Mouse (Mus musculus) embryonic facial prominence, embryonic 12.5 days (tissue): ENCODE results near the gene Tmem189. TPM values are rescaled to one million over a fixed set of nuclear protein-coding genes. Genes with fewer than 3 reads are reported as not detected.
A peak's percentile ranks its signal among the peaks of the same experiment; 100 is the strongest.

ENCODE experiments used
- ATAC-seq: fragments of 200-750 bp; cut with Nextera tagmentation; 2 replicates; pipeline ENCODE4 v1.8.0; 2017; ENCODE audit not compliant: insufficient number of reproducible peaks, insufficient read depth, low FRiP score, low TSS enrichment
- H3K27ac ChIP-seq: fragments of 300-500 bp; sonication (generic); 2 replicates; pipeline ENCODE4 v1.5.1; 2016; ENCODE audit warnings: mild to moderate bottlenecking
- H3K27me3 ChIP-seq: fragments of 300-500 bp; sonication (generic); 2 replicates; pipeline ENCODE4 v1.6.1; 2016; ENCODE audit warnings: mild to moderate bottlenecking, moderate library complexity
- H3K36me3 ChIP-seq: fragments of 300-500 bp; sonication (generic); 2 replicates; pipeline ENCODE4 v1.6.1; 2016; ENCODE audit warnings: mild to moderate bottlenecking
- H3K4me1 ChIP-seq: fragments of 300-500 bp; sonication (generic); 2 replicates; pipeline ENCODE4 v1.6.1; 2016
- H3K4me2 ChIP-seq: fragments of 300-500 bp; sonication (generic); replicated peaks from 2 replicates; pipeline ENCODE4 v1.6.1; 2016; ENCODE audit warnings: mild to moderate bottlenecking, moderate library complexity
- H3K4me3 ChIP-seq: fragments of 300-500 bp; sonication (generic); 2 replicates; pipeline ENCODE4 v1.5.1; 2016; ENCODE audit warnings: mild to moderate bottlenecking
- H3K9ac ChIP-seq: fragments of 300-500 bp; sonication (generic); 2 replicates; pipeline ENCODE4 v1.6.1; 2016; ENCODE audit warnings: mild to moderate bottlenecking, moderate library complexity
- H3K9me3 ChIP-seq: fragments of 300-500 bp; sonication (generic); 2 replicates; pipeline ENCODE4 v1.6.1; 2016; ENCODE audit warnings: mild to moderate bottlenecking, moderate library complexity
- WGBS: fragments of 180-500 bp; shearing (Covaris S2); methylation state at CpG from one replicate; pipeline ENCODE4 v1.1.7; 2016; 5-methylcytosine and 5-hydroxymethylcytosine counted together
- polyA plus RNA-seq: library from polyadenylated mRNA; unstranded; fragments of >200 nt; fragmentation: Nextera tagmentation; extraction: Ambion mirVana; gene quantifications from 2 replicates; pipeline ENCODE4 v1.2.1, GENCODE M21; 2016

Tmem189 gene
- polyA plus RNA-seq, 1 experiment from 2014 or later = 45.0 TPM

DNA sequence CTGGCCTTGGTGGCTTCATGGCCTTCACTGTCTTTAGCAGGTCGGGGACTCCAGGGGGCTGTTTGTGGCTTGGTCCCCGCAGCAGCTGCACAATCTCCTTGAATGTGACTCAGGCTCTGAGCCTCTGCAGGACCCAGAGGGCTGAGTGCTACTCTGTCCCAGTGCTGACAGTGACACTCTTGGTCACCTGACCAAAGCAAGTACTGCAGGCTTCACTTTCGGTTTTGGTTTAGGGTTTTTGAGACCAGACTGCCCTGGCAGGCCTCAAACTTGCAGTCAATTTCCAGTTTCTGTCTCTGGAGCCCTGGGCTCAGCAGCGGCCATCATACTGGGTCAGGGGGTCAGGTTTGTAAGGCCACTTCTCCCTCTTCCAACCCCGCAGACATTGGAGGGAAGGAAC lies 8.3 kb upstream of the Tmem189 start:
- Histone ChIP-seq H3K9me3 (no peaks in the 10 kb centered on the region), H3K4me1 (no peaks in the 10 kb centered on the region), H3K36me3 (no peaks in the 10 kb centered on the region), H3K27ac (no peak overlapping the region), H3K4me3 (no peak overlapping the region), H3K27me3 (no peaks in the 10 kb centered on the region), H3K9ac (no peak overlapping the region), H3K4me2 (no peak overlapping the region)
- no peak for ATAC-seq
- WGBS = 62% methylated on average over 5 of the region's 5 CpGs

DNA sequence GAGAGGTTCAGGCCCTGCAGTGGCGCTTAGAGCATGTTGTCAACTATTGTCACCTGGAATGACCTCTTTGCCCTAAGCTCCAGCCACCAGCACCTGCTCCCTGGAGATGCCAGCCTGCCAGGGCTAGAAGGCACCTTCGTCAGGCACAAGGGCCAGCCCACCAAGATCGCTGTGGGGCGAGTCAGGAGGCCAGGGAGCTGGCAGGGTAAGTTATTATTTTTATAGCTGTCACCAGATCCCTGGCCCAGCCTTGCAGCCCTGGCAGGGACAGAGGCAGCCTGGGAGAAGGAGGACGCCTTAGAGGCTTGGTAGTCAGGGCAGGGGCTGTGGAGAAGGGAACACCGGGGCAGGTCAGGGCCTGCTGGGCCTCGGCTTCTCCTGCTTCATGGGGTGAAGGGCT lies 6.5 kb upstream of the Tmem189 start:
- Histone ChIP-seq H3K27ac (no peak overlapping the region), H3K4me2 (no peak overlapping the region), H3K27me3 (peaks cover 10% of the 10 kb centered on the region), H3K4me1 (no peaks in the 10 kb centered on the region), H3K9ac (no peak overlapping the region), H3K4me3 (no peak overlapping the region), H3K36me3 (no peaks in the 10 kb centered on the region), H3K9me3 (no peaks in the 10 kb centered on the region)
- no peak for ATAC-seq
- 77% methylated on average over 7 of the region's 7 CpGs for WGBS

DNA sequence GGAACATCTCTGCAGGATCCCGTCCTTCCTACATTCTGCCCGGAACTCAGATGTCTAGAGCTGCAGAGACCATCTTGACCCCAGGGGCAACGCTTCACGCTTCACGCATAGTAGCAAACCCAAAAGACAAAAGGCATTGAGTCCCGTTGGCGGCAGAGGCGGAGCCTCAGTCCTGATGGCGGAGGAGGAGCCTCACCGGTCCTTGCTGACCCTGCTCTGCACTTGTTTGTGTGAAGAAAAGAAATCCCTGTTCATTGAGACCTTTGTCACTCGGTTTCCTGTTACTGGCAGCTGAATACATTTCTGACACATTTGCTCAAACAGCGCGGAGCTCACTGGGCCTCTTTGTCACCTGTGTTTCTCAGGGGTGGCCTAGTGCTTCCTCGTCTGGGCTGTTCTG lies 5.9 kb upstream of the Tmem189 start:
- WGBS = 76% methylated on average over 14 of the region's 14 CpGs
- Histone ChIP-seq H3K4me2 (no peak overlapping the region), H3K36me3 (no peaks in the 10 kb centered on the region), H3K4me1 (no peaks in the 10 kb centered on the region), H3K9ac (no peak overlapping the region), H3K4me3 (no peak overlapping the region), H3K27ac (no peak overlapping the region), H3K9me3 (no peaks in the 10 kb centered on the region), H3K27me3 (peaks cover 16% of the 10 kb centered on the region)
- ATAC-seq = no peak

DNA sequence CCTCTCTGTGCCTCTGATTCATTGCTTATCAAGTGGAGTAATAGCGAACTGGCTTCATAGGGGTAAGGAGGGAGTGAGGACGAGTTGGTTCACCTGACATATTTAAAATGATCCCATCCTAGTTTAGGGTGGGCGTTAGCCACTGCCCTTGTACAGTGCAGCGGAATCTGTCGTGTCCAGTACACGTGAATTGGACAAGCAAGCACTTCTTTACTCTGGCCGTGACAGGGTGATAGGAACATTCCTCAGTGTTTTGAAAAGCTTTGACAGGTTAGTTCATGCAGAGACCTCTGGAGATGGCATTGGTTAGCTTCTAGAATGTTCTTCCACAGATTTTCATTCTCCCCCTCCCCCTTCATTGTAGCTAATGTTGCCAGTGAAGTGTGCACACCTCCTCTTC lies 5.3 kb upstream of the Tmem189 start:
- Histone ChIP-seq H3K27ac (no peak overlapping the region), H3K4me1 (0 out of 2 replicates have a peak, but pooled peaks cover under 1% of the 10 kb centered on the region), H3K27me3 (peaks cover 19% of the 10 kb centered on the region), H3K4me3 (no peak overlapping the region), H3K9ac (no peak overlapping the region), H3K9me3 (no peaks in the 10 kb centered on the region), H3K36me3 (no peaks in the 10 kb centered on the region), H3K4me2 (no peak overlapping the region)
- WGBS = 94% methylated on average over 7 of the region's 7 CpGs
- no peak for ATAC-seq

DNA sequence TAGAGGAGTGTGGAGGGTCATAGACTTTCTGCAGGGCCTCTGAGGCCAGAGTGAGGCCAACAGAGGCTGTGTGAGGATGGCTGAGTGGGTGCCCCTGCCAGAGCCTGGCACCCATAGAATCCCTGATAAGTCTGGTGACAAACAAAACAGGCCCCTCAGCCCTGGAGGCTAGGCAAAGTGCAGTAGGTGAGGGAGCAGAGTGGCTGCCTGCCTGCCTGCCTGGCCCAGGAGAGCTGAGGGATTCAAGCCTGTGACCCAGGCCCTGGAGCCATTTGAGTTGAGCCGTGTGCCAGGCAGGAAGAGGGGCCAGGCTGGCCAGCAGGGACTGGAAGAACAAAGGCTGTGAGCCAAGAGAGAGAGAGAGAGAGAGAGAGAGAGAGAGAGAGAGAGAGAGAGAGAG lies 4.6 kb upstream of the Tmem189 start:
- Histone ChIP-seq H3K9me3 (no peaks in the 10 kb centered on the region), H3K36me3 (no peaks in the 10 kb centered on the region), H3K9ac (no peak overlapping the region), H3K27me3 (peaks cover 26% of the 10 kb centered on the region), H3K4me2 (no peak overlapping the region), H3K4me3 (no peak overlapping the region), H3K4me1 (0 out of 2 replicates have a peak, but pooled peaks cover 7% of the 10 kb centered on the region), H3K27ac (no peak overlapping the region)
- ATAC-seq = no peak
- WGBS = 38% methylated on average over 1 of the region's 1 CpGs

DNA sequence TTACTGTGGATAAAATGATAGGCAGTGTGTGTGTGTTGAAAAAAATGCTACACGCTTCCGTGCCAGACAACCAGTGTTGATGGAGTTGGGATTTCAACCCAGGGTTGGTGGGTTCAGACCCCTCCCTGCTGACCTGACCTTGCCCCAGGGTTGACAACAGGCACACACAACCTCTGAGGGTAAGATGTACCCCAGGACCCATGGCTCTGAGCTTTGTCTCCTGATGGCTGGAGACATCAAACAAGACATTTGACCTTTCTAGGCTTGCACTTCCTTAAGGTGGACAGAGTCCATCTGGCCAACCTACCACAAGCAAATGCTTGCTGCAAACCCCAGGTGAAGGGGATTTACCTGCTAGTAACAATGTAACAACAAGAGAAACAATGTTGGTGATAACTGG lies 3.9 kb upstream of the Tmem189 start:
- Histone ChIP-seq H3K27me3 (peaks cover 33% of the 10 kb centered on the region), H3K9ac (no peak overlapping the region), H3K36me3 (no peaks in the 10 kb centered on the region), H3K27ac (no peak overlapping the region), H3K4me2 (no peak overlapping the region), H3K4me1 (0 out of 2 replicates have a peak, but pooled peaks cover 7% of the 10 kb centered on the region), H3K4me3 (no peak overlapping the region), H3K9me3 (no peaks in the 10 kb centered on the region)
- WGBS = 90% methylated on average over 2 of the region's 2 CpGs
- no peak for ATAC-seq

DNA sequence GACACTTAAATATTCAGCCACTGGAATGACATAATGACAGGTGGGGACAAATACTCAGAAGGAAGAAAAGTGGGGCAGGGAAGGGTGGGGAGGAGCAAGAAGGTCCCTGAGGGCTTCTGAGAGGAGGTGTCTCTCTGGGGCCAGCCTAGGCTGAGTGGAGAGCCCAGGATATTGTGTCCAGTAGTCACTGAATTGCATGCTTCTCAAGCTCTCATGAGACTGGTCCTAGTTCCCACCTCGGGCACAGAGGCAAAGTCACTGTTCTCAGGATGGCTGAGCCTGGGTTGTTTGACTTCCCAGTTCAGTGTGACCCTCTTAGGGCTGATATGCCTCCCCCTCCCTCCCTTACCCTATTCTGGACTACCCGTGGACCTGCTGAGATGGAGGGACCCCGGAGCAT lies 3.2 kb upstream of the Tmem189 start:
- Histone ChIP-seq H3K27ac (no peak overlapping the region), H3K4me2 (no peak overlapping the region), H3K4me1 (0 out of 2 replicates have a peak, but pooled peaks cover 12% of the 10 kb centered on the region), H3K9me3 (no peaks in the 10 kb centered on the region), H3K27me3 (peaks cover 38% of the 10 kb centered on the region), H3K4me3 (no peak overlapping the region), H3K36me3 (no peaks in the 10 kb centered on the region), H3K9ac (no peak overlapping the region)
- ATAC-seq = no peak
- 67% methylated on average over 3 of the region's 3 CpGs for WGBS

DNA sequence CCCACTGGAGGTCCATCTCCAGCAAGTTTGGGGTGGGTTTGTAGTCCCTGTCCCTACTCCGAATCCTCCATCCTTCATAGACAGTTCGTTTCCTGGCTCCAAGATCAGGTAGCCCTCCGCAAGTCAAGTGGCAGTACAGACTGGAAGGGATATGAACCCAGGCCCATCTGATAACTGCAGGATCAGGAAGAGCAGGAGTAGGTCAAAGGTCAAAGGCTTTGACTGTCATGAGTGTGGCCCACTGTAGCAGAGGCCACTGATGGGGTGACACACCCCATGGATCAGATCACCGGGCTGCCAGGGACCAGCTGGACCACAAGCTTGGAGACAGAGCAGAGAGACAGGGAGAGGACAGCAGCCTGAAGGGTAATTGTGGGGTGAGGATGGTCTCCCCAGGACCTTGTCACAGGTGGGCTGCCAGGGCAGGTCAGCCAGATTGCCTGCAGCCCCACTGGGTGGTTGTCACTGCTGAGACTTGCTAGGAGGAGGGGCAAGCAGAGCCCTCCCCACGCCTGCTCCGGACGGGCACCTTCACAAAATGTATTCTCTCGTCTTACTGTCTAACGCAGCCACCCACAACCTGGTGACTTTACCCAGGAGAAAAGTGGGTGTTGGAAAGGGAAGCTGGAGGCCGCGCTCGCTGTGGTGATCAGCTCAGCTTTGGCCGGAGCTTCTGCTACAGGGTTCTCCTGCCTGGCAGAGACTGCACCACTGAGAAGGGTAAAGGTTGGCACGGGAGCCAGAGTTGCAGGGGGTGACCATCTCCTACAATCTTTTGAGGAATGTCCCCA lies 2.4 kb upstream of the Tmem189 start:
- Histone ChIP-seq H3K36me3 (no peaks in the 10 kb centered on the region), H3K9ac (no peak overlapping the region), H3K9me3 (no peaks in the 10 kb centered on the region), H3K27ac (no peak overlapping the region), H3K4me1 (0 out of 2 replicates have a peak, but pooled peaks cover 12% of the 10 kb centered on the region), H3K27me3 (peaks cover 44% of the 10 kb centered on the region), H3K4me2 (no peak overlapping the region), H3K4me3 (no peak overlapping the region)
- 80% methylated on average over 14 of the region's 14 CpGs for WGBS
- no peak for ATAC-seq

DNA sequence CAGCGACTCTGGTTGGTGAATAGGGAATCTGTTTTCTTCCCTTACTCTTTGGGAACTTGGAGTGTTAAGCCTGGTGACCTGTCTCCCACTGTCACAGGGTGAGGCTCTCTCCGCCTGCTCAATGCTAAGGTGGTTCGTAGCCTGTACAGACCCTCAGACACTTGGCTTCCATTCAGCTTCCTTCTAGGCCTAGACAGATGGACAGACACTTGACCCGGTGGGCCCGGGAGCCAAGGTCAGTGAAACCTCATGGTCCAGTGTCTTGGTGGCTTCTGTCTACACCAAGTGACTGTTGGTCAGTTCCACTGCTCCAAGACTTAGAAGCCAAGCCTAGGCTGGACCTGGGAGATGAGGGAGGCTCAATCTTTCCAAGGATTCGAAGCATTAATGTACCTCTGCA lies 1.8 kb upstream of the Tmem189 start:
- ATAC-seq = no peak
- Histone ChIP-seq H3K9ac (no peak overlapping the region), H3K27ac (no peak overlapping the region), H3K4me2 (no peak overlapping the region), H3K9me3 (no peaks in the 10 kb centered on the region), H3K27me3 (peaks cover 51% of the 10 kb centered on the region), H3K4me1 (0 out of 2 replicates have a peak, but pooled peaks cover 12% of the 10 kb centered on the region), H3K36me3 (no peaks in the 10 kb centered on the region), H3K4me3 (no peak overlapping the region)
- WGBS = 90% methylated on average over 6 of the region's 6 CpGs

DNA sequence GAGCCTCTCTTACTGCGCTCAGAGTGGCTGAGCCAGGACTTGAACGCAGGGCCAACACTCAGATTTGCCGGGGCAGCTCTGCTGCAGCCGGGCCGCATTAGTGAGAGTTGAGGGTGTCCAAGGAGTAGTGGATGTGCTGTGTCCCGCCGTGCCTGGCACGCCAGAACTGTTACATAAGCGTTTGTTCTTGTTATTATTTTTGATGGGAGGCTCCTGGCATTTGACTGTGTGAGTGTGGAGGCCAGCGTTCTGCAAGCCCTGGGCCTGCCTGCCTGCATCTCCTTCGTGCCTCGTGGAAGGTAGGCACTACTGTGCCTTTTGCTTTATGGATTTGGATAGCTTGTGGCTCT lies 1.3 kb upstream of the Tmem189 start:
- WGBS = 85% methylated on average over 12 of the region's 12 CpGs
- H3K4me1 ChIP-seq = 0 out of 2 replicates have a peak, but pooled peaks cover 12% of the 10 kb centered on the region
- no peak overlapping the region for H3K9ac ChIP-seq
- no peak overlapping the region for H3K4me2 ChIP-seq
- peaks cover 52% of the 10 kb centered on the region for H3K27me3 ChIP-seq
- ATAC-seq = no peak
- 0 out of 2 replicates have a peak overlapping the region, but pooled peaks have one; percentile 1 for H3K4me3 ChIP-seq
- no peaks in the 10 kb centered on the region for H3K36me3 ChIP-seq
- no peaks in the 10 kb centered on the region for H3K9me3 ChIP-seq
- no peak overlapping the region for H3K27ac ChIP-seq

DNA sequence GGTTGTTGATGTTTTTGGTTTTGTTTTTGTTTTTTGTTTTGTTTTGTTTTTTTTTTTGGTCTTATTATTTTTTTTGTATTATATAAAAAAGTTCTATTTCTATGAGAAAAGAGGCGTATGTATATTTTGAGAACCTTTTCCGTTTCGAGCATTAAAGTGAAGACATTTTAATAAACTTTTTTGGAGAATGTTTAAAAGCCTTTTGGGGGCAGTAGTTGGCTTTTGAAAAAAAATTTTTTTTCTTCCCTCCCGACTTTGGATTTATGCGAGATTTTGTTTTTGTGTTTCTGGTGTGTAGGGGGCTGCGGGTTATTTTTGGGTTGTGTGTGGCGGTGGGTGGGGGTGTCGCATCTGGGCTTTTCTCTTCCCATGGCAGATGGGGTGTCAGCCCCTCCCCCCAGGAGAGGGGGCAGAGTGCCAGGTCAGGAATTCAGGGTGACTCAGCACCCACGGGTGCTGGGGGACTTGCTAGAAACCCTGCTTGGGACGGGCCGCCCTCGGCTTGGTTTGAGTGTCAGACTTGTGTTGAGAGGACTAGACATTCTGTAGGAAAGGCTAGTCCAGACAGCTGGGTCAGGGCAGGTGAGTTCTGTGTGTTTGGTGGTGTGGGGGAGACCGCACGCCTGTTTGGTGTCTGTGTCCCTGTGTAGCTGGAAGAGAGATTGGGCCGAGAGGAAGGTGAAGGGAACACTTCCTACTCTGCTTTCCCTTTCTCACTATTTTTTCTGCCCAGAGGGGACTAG lies 768 bp upstream of the Tmem189 start:
- H3K27me3 ChIP-seq = peaks cover 52% of the 10 kb centered on the region
- WGBS = 59% methylated on average over 15 of the region's 15 CpGs

More for the DNA sequence above, 768 bp upstream of the Tmem189 start:
- Histone ChIP-seq H3K4me3 (peak overlapping the region; percentile 63), H3K9ac (no peak overlapping the region), H3K27ac (no peak overlapping the region), H3K4me1 (0 out of 2 replicates have a peak, but pooled peaks cover 12% of the 10 kb centered on the region), H3K36me3 (no peaks in the 10 kb centered on the region), H3K9me3 (no peaks in the 10 kb centered on the region), H3K4me2 (peak overlapping the region; percentile 91)
- ATAC-seq = no peak
